Mouse (Mus musculus) neural tube, embryonic 13.5 days (tissue): ENCODE results near the gene Prkcsh. TPM values are rescaled to one million over a fixed set of nuclear protein-coding genes. Genes with fewer than 3 reads are reported as not detected.
A peak's percentile ranks its signal among the peaks of the same experiment; 100 is the strongest.

Experiments used
- ATAC-seq: fragments of 200-750 bp; cut with Nextera tagmentation; 2 replicates; pipeline ENCODE4 v1.8.0; 2017; ENCODE audit warnings: low read depth, mild to moderate bottlenecking, moderate TSS enrichment, moderate library complexity
- H3K27ac ChIP-seq: fragments of 300-500 bp; sonication (generic); replicated peaks from 2 replicates; pipeline ENCODE4 v1.5.1; 2015; ENCODE audit warnings: moderate library complexity, mild to moderate bottlenecking, inconsistent platforms
- H3K27me3 ChIP-seq: fragments of 300-500 bp; sonication (generic); 2 replicates; pipeline ENCODE4 v1.6.1; 2015; ENCODE audit warnings: mild to moderate bottlenecking, inconsistent platforms
- H3K36me3 ChIP-seq: fragments of 300-500 bp; sonication (generic); 2 replicates; pipeline ENCODE4 v1.6.1; 2015; ENCODE audit warnings: mild to moderate bottlenecking, inconsistent platforms
- H3K4me1 ChIP-seq: fragments of 300-500 bp; sonication (generic); replicated peaks from 2 replicates; pipeline ENCODE4 v1.6.1; 2015; ENCODE audit warnings: inconsistent platforms
- H3K4me2 ChIP-seq: fragments of 300-500 bp; sonication (generic); 2 replicates; pipeline ENCODE4 v1.6.1; 2015; ENCODE audit warnings: inconsistent platforms, mild to moderate bottlenecking, moderate library complexity
- H3K4me3 ChIP-seq: fragments of 300-500 bp; sonication (generic); 2 replicates; pipeline ENCODE4 v1.5.1; 2015; ENCODE audit warnings: mild to moderate bottlenecking, inconsistent platforms
- H3K9ac ChIP-seq: fragments of 300-500 bp; sonication (generic); 2 replicates; pipeline ENCODE4 v1.6.1; 2015; ENCODE audit warnings: moderate library complexity, mild to moderate bottlenecking, inconsistent platforms
- H3K9me3 ChIP-seq: fragments of 300-500 bp; sonication (generic); 2 replicates; pipeline ENCODE4 v1.6.1; 2016; ENCODE audit warnings: inconsistent platforms
- WGBS: fragments of 180-500 bp; shearing (Covaris S2); methylation state at CpG from one replicate; pipeline ENCODE4 v1.1.7; 2015; 5-methylcytosine and 5-hydroxymethylcytosine counted together
- polyA plus RNA-seq: library from polyadenylated mRNA; unstranded; fragments of >200 nt; fragmentation: Nextera tagmentation; extraction: Ambion mirVana; gene quantifications from 2 replicates; pipeline ENCODE4 v1.2.1, GENCODE M21; 2015

Gene Prkcsh
- polyA plus RNA-seq, 1 experiment from 2014 or later = 101 TPM

- H3K9me3 ChIP-seq = no peaks in the 10 kb centered on the region
- H3K4me3 ChIP-seq = peak overlapping the region; percentile 35
- peaks cover 33% of the 10 kb centered on the region for H3K4me1 ChIP-seq
- no peaks in the 10 kb centered on the region for H3K36me3 ChIP-seq
- H3K9ac ChIP-seq = peak overlapping the region; percentile 59
- peaks cover 56% of the 10 kb centered on the region for H3K27me3 ChIP-seq
- WGBS = 3% methylated on average over 34 of the region's 34 CpGs
- H3K27ac ChIP-seq = no peak overlapping the region
- ATAC-seq = peak; percentile 41
- H3K4me2 ChIP-seq = peak overlapping the region; percentile 61
Observed at GRCm38 (mm10) chr9:21962416-21963059, 40.1 kb upstream of the Prkcsh start.

DNA sequence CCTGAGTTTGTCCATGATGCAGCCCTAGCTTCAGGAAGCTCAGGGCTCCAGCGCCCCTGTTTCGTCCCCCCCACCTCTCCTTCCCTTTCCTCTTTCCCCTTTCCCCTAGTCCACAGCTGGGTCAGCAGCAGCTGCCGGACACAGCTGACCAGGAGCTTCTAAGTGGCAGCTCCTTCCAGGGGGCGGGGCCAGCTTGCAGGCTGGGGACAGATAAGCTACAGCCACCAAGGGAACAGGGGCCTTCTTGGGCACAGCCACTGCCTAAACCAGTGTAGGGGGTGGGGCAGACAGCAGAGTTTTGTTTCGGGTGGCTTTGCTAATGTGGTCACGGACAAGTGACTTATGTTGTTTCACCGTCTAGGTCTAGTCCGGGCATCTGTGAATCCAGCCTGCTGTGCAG is 39.2 kb upstream of the Prkcsh start, which contains the start of gene Epor:
Epor (minus strand) TSS at position 90 of the 400 bp plus-strand sequence.
- no peaks in the 10 kb centered on the region for H3K9me3 ChIP-seq
- no peak within 1 kb of the TSS for H3K27ac ChIP-seq
- peaks cover 59% of the 10 kb centered on the region for H3K27me3 ChIP-seq
- H3K9ac ChIP-seq = peak within 1 kb of the TSS; percentile 59
- H3K36me3 ChIP-seq = no peaks in the 10 kb centered on the region
- peaks cover 33% of the 10 kb centered on the region for H3K4me1 ChIP-seq
- H3K4me2 ChIP-seq = peak within 1 kb of the TSS; percentile 61
- WGBS = 16% methylated on average over 8 of the region's 8 CpGs
- peak within 1 kb of the TSS; percentile 35 for H3K4me3 ChIP-seq
- ATAC-seq = 0 out of 2 replicates have a peak, but pooled peaks have one; percentile 16

DNA sequence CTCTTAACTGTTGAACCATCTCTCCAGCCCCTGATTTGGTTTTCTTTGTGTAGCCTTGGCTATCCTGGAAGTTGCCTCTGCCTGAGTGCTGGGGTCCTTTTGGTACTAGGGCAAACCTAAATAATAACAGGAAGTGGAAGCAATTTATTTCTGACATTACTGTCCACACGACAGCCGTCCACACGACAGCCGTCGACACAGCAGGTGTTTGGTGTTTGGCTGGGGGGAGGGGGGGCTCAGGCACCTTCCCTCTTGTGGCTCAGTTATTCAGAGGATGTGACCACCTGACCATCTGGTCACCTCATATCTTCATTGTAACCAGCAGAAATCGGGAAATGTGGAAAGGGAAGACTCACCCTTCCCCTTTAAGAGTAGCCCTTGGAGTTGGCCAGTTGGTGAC is 33.7 kb upstream of the Prkcsh start:
- no peak overlapping the region for H3K27ac ChIP-seq
- no peak overlapping the region for H3K4me2 ChIP-seq
- H3K27me3 ChIP-seq = peaks cover 8% of the 10 kb centered on the region
- no peak overlapping the region for H3K9ac ChIP-seq
- H3K36me3 ChIP-seq = no peaks in the 10 kb centered on the region
- no peak for ATAC-seq
- WGBS = 72% methylated on average over 6 of the region's 6 CpGs
- H3K4me3 ChIP-seq = no peak overlapping the region
- H3K4me1 ChIP-seq = no peaks in the 10 kb centered on the region; the same call in 1 of the 2 replicates
- no peaks in the 10 kb centered on the region for H3K9me3 ChIP-seq

DNA sequence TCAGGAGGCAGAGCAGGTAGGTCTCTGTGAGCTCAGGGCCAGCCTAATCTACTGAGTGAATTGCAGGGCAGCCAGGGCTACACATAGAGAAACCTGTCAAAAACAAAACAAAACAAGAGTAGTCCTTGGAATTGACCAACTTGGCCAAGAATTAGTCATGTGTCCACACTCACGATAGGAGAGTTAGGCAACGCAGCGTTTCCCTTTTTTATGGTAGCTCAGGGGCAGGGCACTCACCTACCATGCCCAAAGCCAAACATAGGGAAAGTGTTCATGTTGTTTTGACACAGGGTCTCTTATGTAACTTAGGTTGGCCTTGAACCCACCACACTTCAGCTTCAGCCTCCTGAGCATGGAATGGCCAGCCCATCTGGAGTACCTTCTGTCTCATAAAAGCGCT is 33.3 kb upstream of the Prkcsh start:
- Histone ChIP-seq H3K9ac (no peak overlapping the region), H3K9me3 (no peaks in the 10 kb centered on the region), H3K4me1 (no peaks in the 10 kb centered on the region), H3K27ac (no peak overlapping the region), H3K27me3 (peaks cover 4% of the 10 kb centered on the region), H3K4me2 (no peak overlapping the region), H3K36me3 (no peaks in the 10 kb centered on the region), H3K4me3 (no peak overlapping the region)
- WGBS = 92% methylated on average over 4 of the region's 4 CpGs
- no peak for ATAC-seq

GRCm38 (mm10) chr9:21976626-21977175 is 25.9 kb upstream of the Prkcsh start:
- no peak for ATAC-seq
- H3K4me2 ChIP-seq = no peak overlapping the region
- H3K4me1 ChIP-seq = no peaks in the 10 kb centered on the region
- no peak overlapping the region for H3K27ac ChIP-seq
- H3K9ac ChIP-seq = no peak overlapping the region
- no peaks in the 10 kb centered on the region for H3K36me3 ChIP-seq
- no peak overlapping the region for H3K4me3 ChIP-seq
- H3K27me3 ChIP-seq = no peaks in the 10 kb centered on the region
- H3K9me3 ChIP-seq = no peaks in the 10 kb centered on the region
- WGBS = 90% methylated on average over 10 of the region's 10 CpGs

DNA sequence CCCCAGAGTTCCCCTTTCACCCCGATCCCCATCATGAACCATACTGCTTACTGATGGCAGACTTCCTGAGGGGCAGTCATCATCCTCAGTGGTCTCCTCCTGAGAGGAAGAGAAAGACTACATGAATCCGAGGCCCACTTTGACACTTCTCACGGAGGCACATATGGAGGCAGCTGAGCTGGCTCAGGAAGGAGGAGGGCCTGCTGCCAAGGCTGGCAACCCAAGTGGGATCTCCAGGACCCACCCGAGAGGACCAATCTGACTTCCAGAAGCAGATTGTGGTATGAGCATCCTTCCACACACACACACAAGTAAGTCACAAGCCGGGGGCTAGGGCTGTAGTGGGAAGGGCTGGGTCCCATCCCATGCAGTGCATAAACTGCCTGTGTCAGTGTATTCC is 25.3 kb upstream of the Prkcsh start:
- WGBS = 79% methylated on average over 5 of the region's 5 CpGs
- Histone ChIP-seq H3K36me3 (no peaks in the 10 kb centered on the region), H3K9ac (no peak overlapping the region), H3K9me3 (no peaks in the 10 kb centered on the region), H3K4me1 (no peaks in the 10 kb centered on the region), H3K27me3 (no peaks in the 10 kb centered on the region), H3K27ac (no peak overlapping the region), H3K4me3 (no peak overlapping the region), H3K4me2 (no peak overlapping the region)
- no peak for ATAC-seq

DNA sequence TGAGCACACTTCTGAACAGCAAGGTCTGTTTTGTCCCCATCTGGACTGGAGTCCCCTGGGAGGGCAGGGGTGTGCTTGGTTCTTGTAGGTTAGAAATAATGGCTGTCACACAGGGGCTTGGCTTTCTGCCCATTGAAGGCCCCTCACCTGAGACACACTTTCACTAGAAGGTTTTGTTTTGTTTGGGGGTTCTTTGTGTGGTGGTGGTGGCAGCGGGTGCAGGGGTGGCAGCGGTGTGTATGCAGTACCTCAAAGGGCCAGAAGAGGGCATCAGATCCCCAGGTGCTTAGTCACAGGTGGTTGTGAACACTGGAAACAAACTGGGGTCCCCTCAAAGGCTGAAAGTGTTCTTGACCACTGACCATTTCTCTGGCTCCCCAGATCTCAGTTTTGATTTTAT is 24.6 kb upstream of the Prkcsh start:
- Histone ChIP-seq H3K27me3 (no peaks in the 10 kb centered on the region), H3K4me1 (no peaks in the 10 kb centered on the region), H3K27ac (no peak overlapping the region), H3K36me3 (no peaks in the 10 kb centered on the region), H3K9me3 (no peaks in the 10 kb centered on the region), H3K4me3 (no peak overlapping the region), H3K9ac (no peak overlapping the region), H3K4me2 (no peak overlapping the region)
- WGBS = 22% methylated on average over 2 of the region's 2 CpGs
- no peak for ATAC-seq

- no peaks in the 10 kb centered on the region for H3K27me3 ChIP-seq
- no peak for ATAC-seq
- no peak overlapping the region for H3K4me3 ChIP-seq
- H3K36me3 ChIP-seq = no peaks in the 10 kb centered on the region
- no peak overlapping the region for H3K27ac ChIP-seq
- no peak overlapping the region for H3K4me2 ChIP-seq
- H3K4me1 ChIP-seq = no peaks in the 10 kb centered on the region
- H3K9ac ChIP-seq = no peak overlapping the region
- 88% methylated on average over 4 of the region's 4 CpGs for WGBS
- no peaks in the 10 kb centered on the region for H3K9me3 ChIP-seq
Observed at GRCm38 (mm10) chr9:21978398-21979128, 24.0 kb upstream of the Prkcsh start.

GRCm38 (mm10) chr9:21983911-21984310 is 18.7 kb upstream of the Prkcsh start:
- Histone ChIP-seq H3K27me3 (peaks cover 29% of the 10 kb centered on the region), H3K36me3 (no peaks in the 10 kb centered on the region), H3K4me3 (no peak overlapping the region), H3K9ac (no peak overlapping the region), H3K4me2 (no peak overlapping the region), H3K9me3 (no peaks in the 10 kb centered on the region), H3K4me1 (peaks cover 12% of the 10 kb centered on the region), H3K27ac (no peak overlapping the region)
- no peak for ATAC-seq
- 22% methylated on average over 3 of the region's 3 CpGs for WGBS

- peak overlapping the region; percentile 60; the same call in 1 of the 2 replicates for H3K9ac ChIP-seq
- ATAC-seq = no peak
- WGBS = 9% methylated on average over 36 of the region's 36 CpGs
- no peaks in the 10 kb centered on the region for H3K36me3 ChIP-seq
- H3K27ac ChIP-seq = no peak overlapping the region
- peak overlapping the region; percentile 64 for H3K4me2 ChIP-seq
- peak overlapping the region; percentile 32 for H3K4me3 ChIP-seq
- H3K4me1 ChIP-seq = peaks cover 28% of the 10 kb centered on the region
- peaks cover 68% of the 10 kb centered on the region for H3K27me3 ChIP-seq
- no peaks in the 10 kb centered on the region for H3K9me3 ChIP-seq
Observed at GRCm38 (mm10) chr9:21987592-21988342, 14.8 kb upstream of the Prkcsh start.

DNA sequence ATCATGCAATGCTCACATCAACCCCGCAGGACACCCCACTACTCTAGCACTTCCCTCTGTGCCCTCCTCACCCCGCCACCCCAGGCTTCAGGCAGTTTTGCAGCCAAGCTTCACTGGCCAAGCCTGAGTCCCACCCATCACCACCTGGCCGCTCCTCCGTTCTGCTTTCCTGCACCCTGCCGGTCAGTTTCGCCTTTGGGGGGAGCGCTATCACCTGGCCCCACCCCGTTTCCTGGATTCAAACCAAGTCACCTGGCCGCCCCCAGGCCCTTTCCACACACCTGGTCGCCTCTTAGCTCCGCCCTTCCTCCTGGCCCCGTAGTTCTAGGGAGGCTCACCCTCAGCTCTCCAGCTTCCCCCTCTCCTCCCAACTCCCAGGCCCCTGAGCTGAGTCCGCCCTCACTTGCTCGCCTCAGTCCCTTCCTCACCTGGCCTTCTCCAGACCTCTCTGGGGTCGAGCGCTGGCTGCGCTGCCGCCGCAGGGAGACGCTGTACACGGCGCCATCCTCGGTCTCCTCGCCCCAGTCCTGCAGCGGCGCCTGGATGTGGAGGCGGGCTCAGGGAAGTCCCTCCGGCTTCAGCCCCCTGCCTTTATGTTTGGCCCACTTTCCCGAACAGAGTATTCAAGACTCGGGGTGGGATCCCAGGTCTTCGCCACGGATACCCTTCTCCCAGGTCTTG is 14.0 kb upstream of the Prkcsh start:
- 0 out of 2 replicates have a peak, but pooled peaks have one; percentile 20 for ATAC-seq
- no peaks in the 10 kb centered on the region for H3K36me3 ChIP-seq

More for the DNA sequence above, 14.0 kb upstream of the Prkcsh start:
- no peak overlapping the region for H3K27ac ChIP-seq
- peak overlapping the region; percentile 60 for H3K9ac ChIP-seq
- H3K27me3 ChIP-seq = peaks cover 68% of the 10 kb centered on the region
- under 1% methylated on average over 32 of the region's 32 CpGs for WGBS
- peaks cover 28% of the 10 kb centered on the region for H3K4me1 ChIP-seq
- peak overlapping the region; percentile 64 for H3K4me2 ChIP-seq
- H3K9me3 ChIP-seq = no peaks in the 10 kb centered on the region
- H3K4me3 ChIP-seq = peak overlapping the region; percentile 32
